Mouse (Mus musculus) lung, adult 2 months (tissue): ENCODE measurements around the gene Klrb1. TPM values are rescaled to one million over a fixed set of nuclear protein-coding genes. Genes with fewer than 3 reads are reported as not detected.
"Not testable (repeated sequence)": the region's sequence is repeated elsewhere in the genome, so short reads cannot be mapped to it uniquely, and the experiment has no call there.

Experiments
- DNase-seq: peaks from one replicate; pipeline ENCODE4 v3.0.0; 2022
- H3K4me1 ChIP-seq: fragments of 200-500 bp; 2 replicates; pipeline ENCODE4 v1.6.1; 2011; ENCODE audit warnings: low read length; ENCODE audit not compliant: control insufficient read depth, insufficient read depth
- H3K4me3 ChIP-seq: fragments of 200-500 bp; replicated peaks from 2 replicates; pipeline ENCODE3; 2011; ENCODE audit warnings: low read depth, mild to moderate bottlenecking, control low read depth, low read length; ENCODE audit errors: extremely low read depth
- CTCF ChIP-seq: fragments of 200-500 bp; IDR thresholded peaks from 2 replicates; pipeline ENCODE4 v1.5.1; 2011; ENCODE audit warnings: mild to moderate bottlenecking, low read length, control low read depth; ENCODE audit not compliant: insufficient read depth
- POLR2A ChIP-seq: fragments of 200-500 bp; IDR thresholded peaks from 2 replicates; pipeline ENCODE4 v1.6.1; 2011; ENCODE audit warnings: low read depth, mild to moderate bottlenecking, control low read depth, low read length, borderline replicate concordance; ENCODE audit errors: extremely low read depth
- WGBS: fragments of 180-500 bp; shearing (Covaris S2); methylation state at CpG from one replicate; pipeline ENCODE4 v1.1.7; 2018; 5-methylcytosine and 5-hydroxymethylcytosine counted together
- polyA plus RNA-seq: library from polyadenylated mRNA; depleted of rRNA; stranded (reverse); fragments of >200 nt; gene quantifications from 2 replicates; pipeline ENCODE4 v1.2.3, GENCODE M21; 2012; rRNA removed

Gene Klrb1
- polyA plus RNA-seq = 0.22 TPM in 1 of 2 replicates, not detected in the other

DNA sequence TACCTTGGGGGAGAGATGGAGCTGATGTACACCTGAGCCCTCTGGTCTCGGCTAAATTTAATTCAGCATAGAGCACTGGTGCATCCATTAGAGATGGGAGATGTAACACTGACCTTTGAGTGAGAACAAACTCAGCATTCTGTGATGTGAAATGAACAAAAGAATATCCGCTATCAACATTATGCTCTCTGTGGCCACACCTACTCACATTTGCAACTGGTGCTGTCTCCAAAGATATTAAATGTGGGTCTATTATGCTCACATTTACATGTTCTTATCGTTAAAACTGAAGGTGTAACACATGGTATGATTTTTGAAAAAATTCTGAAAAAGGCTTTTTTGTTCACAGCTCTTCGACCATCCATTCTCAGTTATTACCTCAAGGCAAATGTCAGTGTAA is at the start of gene Klrb1:
Klrb1 (minus strand) TSS at position 101 of the 400 bp plus-strand sequence.
- TF ChIP-seq CTCF (no peak), POLR2A (no peak)
- no peak within 1 kb of the TSS for H3K4me3 ChIP-seq
- no peaks in the 10 kb centered on the region for H3K4me1 ChIP-seq
- WGBS = 80% methylated on average over 4 of the region's 4 CpGs
- no peak for DNase-seq

GRCm38 (mm10) chr6:128769481-128770253 is 46.8 kb upstream of the Klrb1 start:
- TF ChIP-seq CTCF = no peak
- no peak for TF ChIP-seq POLR2A
- Histone ChIP-seq H3K4me1 (no peaks in the 10 kb centered on the region), H3K4me3 (no peak overlapping the region)
- WGBS = 50% methylated on average over 10 of the region's 10 CpGs
- no peak for DNase-seq

GRCm38 (mm10) chr6:128768047-128768446 is 45.2 kb upstream of the Klrb1 start:
- H3K4me3 ChIP-seq = no peak overlapping the region
- DNase-seq = no peak
- 80% methylated on average over 4 of the region's 4 CpGs for WGBS
- TF ChIP-seq CTCF (no peak), POLR2A (no peak)
- H3K4me1 ChIP-seq = no peaks in the 10 kb centered on the region

GRCm38 (mm10) chr6:128766486-128767254 is 43.8 kb upstream of the Klrb1 start:
- peak; percentile 38 for DNase-seq
- not testable (repeated sequence) for H3K4me1 ChIP-seq, H3K4me3 ChIP-seq
- TF ChIP-seq CTCF = peak; percentile 63
- 44% methylated on average over 6 of the region's 6 CpGs for WGBS

DNA sequence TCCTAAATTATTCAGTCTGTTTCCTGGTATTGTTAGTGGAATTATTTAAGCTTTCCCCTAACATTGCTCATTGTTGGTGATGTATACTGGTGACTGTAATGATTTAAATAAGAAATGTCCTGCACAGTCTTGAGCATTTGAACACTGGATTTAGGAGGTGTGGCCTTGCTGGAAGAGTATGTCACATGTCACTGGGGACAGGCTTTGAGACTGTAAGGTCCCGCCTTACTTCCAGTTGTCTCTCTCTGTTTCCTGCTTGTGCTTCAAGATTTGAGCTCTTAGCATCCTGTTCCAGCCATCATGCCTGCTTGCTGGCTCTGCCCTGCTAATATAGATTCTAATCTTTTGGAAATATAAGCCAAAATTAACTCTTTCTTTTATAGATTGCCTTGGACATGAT is 42.4 kb upstream of the Klrb1 start:
- TF ChIP-seq CTCF = no peak
- TF ChIP-seq POLR2A = no peak
- Histone ChIP-seq H3K4me3 (no peak overlapping the region), H3K4me1 (0 out of 2 replicates have a peak, but pooled peaks cover 3% of the 10 kb centered on the region)
- no peak for DNase-seq
- WGBS = 74% methylated on average over 1 of the region's 1 CpGs

DNA sequence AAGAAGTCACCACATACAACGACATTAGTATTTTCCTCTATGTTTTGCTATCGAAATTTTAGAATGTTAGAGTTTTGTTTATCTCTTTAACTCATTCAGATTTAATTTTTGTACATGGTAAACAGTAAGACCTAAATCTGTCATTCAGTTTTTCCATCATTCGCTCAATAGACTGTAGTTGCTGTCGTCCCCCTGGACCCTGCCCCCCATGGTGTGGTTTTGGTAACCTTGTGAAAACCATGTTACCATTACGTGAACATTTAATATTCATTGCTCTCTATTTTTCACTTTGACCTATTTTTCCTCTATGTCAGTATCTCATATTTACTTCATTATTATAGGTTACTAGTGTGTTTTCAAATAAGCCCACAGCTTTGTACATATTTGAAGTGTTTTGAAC is 41.7 kb upstream of the Klrb1 start:
- TF ChIP-seq POLR2A = no peak
- no peak for TF ChIP-seq CTCF
- Histone ChIP-seq H3K4me3 (no peak overlapping the region), H3K4me1 (0 out of 2 replicates have a peak, but pooled peaks cover 3% of the 10 kb centered on the region)
- DNase-seq = no peak
- WGBS = 20% methylated on average over 5 of the region's 5 CpGs

GRCm38 (mm10) chr6:128763736-128764523 is 41.1 kb upstream of the Klrb1 start:
- peak; percentile 92 for DNase-seq
- Histone ChIP-seq H3K4me1 (0 out of 2 replicates have a peak, but pooled peaks cover 3% of the 10 kb centered on the region), H3K4me3 (peak overlapping the region; percentile 89)
- peak; percentile 66 for TF ChIP-seq CTCF
- no peak for TF ChIP-seq POLR2A
- 2% methylated on average over 30 of the region's 30 CpGs for WGBS

GRCm38 (mm10) chr6:128762892-128763670 is 40.2 kb upstream of the Klrb1 start:
- H3K4me1 ChIP-seq, DNase-seq, H3K4me3 ChIP-seq: not testable (repeated sequence)
- 84% methylated on average over 10 of the region's 10 CpGs for WGBS

DNA sequence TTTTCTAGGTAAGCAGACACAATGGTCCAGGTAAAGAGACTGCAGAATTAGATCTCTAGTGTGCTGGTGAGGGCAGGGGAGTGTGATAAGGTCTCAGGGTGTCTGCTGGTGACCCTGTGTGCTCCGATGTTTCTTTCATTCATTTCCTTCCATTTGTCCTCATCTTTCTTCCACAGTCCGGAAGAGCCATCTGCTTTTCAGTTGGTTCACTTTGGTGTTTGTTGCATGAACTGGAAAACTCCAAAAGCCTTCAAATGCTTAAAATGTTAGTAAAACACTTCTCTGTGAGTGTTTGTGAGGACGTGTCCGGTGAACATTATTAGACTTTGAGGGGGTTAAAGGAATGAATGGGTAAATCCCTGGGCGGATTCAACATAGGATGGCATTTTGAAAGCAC is 38.3 kb upstream of the Klrb1 start:
- H3K4me1 ChIP-seq = 0 out of 2 replicates have a peak, but pooled peaks cover 3% of the 10 kb centered on the region
- peak overlapping the region; percentile 27 for H3K4me3 ChIP-seq
- TF ChIP-seq POLR2A = no peak
- no peak for TF ChIP-seq CTCF
- DNase-seq = no peak
- WGBS = 44% methylated on average over 5 of the region's 5 CpGs
